Mouse (Mus musculus): ENCODE measurements around the gene Cldn13.
"Not testable (repeated sequence)": the region's sequence is repeated elsewhere in the genome, so short reads cannot be mapped to it uniquely, and the experiment has no call there.

The Cldn13 gene

DNA sequence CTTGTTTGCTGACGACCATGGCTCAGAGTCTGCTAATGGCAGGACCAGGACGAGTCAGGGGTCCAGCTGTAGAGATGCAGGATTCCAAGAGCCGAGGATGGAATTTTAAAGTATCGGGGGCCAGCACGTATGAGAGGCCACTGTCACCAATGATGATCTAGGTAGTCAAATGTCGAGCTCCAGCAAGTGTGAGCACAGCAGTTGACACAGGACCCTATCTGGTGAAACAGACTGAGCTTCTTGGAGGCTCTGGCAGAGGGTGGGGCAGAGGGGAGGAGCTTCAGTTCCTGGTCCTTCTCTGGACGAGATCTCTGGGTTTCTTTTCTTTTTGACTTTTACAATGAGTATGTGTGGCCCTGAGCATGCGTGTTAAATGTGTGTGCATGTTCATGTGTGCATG lies at the start of gene Cldn13:
TSS of gene Cldn13 (minus strand) at position 216 of the 400 bp plus-strand sequence.
- DNase-seq (ENCODE audit: low spot score) = peak; percentile 92

DNA sequence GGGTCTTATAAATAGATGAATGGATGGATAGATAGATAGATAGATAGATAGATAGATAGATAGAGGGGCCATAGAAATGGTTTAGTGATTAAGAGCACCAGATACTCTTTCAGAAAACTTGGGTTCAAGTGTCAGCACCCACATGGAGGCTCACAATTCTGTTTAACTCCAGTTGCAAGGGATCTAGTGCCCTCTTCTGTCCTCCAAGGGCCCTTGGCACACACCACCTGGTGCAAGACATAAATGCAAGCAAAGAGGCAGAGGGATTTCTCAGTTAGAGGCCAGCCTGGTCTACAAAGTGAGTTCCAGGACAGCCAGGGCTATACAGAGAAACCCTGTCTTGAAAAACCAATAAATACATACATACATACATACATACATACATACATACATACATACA lies 49.3 kb upstream of the Cldn13 start:
- DNase-seq (ENCODE audit: low spot score) = not testable (repeated sequence)

DNA sequence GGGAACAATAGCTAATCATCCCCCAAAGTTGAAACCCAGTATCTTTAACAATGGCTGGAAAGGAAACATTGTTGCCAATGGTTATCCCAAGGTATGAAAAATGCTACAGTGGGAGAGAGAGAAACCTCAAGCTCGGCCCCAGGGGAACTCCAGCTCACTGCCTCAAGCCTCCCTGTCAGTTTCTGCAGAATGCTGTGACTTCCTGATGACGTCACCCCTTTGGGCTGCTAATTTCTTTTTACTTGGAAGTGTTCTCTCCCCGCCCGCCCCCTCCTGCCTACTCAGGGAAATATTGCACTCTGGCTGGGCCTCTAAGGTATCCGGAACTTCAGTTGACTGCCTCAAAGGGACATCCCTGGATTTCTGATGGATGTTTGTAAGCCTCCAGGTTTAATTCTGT lies 48.2 kb upstream of the Cldn13 start:
- no peak for DNase-seq (ENCODE audit: low spot score)

DNA sequence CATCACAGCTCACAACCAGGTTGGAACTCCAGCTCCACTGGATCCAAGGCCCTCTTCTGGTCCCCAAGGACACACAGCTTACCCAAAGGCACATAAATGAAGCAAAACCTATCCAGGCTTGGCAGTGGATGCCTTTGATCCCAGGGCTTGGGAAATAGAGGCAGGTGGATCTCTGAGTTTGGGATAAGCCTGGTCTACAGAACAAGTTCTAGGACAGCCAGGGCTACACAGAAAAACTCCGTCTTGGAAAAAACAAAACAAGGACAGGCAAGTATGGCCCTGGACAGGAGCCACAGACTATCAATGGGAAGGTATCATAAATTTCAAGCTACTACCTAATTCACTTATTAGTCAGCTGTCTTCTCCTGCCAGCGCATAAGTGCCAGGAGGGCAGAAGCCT lies 46.2 kb upstream of the Cldn13 start:
- no peak for DNase-seq (ENCODE audit: low spot score)

DNA sequence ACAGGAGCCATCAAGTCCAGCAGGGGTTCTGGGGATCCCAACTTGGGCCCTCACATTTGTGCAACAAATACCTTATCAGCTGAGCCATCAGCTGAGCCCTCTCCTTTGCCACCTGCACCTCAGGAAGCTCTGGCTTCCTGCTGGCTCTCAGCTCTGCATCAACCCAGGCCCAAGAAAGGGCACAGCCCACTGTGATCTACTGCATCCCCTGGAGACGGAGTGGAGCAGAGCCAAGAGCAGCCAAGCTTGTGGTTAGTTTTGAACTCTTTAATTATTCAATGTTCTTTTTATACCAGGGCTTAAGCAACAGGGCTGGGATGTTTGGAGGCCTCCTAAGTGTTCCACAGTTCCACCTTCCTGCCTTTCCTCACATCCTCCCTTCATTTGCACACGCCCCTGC lies 45.1 kb upstream of the Cldn13 start:
- DNase-seq (ENCODE audit: low spot score) = no peak

DNA sequence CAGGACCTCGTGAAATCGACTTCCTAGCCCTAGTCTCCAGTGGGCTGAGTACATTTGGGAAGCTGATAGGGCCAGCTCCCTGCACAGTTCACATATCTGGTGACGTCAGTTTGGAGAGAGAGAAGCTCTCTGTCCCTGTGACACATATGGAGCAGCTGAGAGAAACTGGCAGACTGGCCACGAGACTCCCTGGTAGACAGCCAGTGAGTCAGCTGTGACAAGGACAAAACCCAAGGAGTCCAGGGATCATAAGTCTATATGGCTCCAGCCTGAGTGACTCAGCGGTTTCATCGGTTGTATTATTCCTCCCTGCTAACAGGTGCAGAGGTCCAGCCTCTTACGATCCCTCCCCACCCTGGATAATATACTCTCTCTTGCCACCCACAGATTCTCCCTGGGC lies 43.8 kb upstream of the Cldn13 start:
- DNase-seq (ENCODE audit: low spot score) = no peak

DNA sequence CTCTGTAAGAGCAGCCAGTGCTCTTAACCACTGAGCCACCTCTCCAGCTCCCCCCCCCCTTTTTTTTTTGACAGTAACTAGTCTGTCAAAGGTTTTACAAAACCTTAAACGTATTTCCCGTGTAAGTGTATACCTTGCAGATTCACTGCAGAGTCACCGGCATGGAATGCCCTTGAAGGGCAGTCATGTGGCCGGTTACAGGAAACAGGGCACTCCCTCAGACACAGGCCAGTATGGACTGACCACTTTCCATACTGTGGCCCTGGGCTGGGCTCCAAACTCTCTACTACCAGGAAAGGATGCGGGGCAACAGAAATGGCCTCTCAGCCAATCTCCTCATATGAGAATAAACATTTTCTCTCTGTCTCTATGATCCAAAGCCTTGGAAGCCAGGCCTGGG lies 40.2 kb upstream of the Cldn13 start:
- DNase-seq (ENCODE audit: low spot score) = no peak

DNA sequence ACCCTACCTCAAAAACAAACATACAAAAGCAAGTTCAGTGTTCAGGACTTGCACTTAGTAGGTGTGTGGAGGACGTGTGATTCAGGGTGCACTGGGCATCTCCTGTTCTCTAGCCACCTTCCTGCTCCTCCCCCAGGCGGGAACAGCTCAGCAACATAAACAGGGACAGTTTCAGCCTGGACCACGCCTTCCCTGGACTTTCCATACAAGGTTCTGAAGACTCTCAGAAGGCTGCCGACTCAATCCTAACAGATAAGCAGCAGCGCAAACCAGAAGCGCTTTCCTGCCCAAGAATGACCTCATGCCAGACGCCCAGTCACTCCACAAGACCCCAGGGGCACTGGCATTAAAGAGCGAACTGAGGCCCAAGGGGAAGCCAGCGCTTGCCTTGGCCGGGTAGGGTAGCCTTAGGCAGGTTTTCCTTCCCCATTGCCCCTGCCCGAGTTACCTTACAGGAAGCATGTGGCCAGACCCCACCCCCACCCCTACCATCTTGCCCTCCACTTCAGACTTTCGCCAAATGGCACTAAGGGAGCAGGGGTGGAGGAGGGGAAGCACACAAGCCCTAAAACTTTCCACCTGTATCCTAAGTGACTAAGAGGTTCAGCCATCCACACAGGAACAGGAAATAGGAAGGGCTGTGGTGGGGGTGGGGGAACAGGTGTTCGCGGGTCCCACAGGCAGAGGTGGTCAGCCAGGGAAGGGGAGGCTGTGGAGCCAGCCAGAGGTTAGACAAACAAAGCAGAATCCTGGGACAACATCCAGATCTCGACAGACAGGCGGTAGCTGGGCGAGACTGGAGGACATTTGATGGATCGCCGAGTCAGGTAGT lies 35.9 kb upstream of the Cldn13 start:
- DNase-seq (ENCODE audit: low spot score) = no peak

DNA sequence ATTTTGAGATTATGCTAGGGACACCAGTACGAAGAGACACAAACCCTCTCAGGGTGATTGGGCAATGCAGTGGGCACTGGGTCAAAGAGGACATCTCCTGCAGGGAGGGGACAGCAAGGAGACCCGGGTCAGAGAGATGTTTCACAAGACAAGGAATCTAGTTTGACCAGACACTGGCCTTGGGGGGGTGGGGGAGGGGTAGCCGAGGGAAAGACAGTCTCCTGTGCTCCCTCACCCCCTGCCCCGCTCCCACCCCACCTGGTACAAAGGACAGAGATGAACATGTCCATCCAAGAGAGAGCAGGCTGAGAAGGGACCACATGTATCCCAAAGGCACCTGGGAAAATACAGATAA lies 32.7 kb upstream of the Cldn13 start:
- DNase-seq (ENCODE audit: low spot score) = no peak

DNA sequence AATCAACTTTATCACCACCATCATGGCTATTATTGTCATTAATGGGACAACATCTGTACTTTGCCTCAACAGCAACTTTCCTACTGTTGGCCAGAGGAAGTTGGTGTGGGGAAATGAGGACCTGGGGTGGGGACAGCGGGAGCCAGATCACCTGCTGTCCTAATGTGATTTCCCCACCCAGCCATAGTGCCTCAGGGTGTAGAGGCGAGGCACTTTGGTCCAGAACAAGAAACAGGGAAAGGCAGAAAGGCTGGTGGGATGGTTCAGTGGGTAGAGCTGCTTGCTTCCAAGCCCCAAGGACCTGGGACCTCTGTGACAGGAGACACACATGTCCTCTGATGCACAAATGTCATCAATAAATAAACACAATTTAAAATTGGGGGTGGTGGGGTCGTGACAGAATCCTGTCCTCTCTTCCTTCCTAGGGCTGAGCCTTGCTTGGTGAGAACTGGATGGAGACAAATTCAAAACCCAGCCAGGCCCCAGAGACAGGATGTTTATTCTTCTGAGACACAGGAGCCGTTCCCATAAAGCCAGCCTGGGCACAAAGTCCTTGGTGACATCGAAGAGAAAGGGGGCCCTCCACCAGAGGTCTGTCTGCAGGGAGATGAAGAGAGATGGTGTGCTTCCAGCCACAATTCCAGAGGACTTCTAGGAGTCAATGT lies 32.2 kb upstream of the Cldn13 start:
- no peak for DNase-seq (ENCODE audit: low spot score)

DNA sequence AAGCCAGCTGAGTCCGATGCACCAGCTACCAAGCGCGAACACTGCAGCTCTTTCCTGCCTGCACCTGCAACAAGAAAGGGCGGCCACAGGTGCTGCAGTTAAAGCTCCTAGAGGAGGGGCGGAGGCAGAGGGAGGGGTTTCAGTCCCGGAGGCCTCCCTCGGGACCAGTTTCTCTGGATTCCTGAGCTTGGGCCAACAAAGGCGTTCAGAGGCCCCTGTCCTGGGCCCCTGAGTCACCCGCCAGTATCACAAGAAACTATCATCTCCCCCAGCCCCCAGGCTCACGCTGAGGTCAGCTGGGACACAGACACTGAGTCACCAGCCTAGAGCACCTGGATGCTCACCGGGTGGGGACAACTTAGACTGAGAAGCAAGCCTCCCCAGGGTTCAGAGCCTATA lies 31.5 kb upstream of the Cldn13 start, which contains the start of gene Cldn4:
TSS of gene Cldn4 (minus strand) at position 78 of the 399 bp plus-strand sequence.
- no peak for DNase-seq (ENCODE audit: low spot score)

DNA sequence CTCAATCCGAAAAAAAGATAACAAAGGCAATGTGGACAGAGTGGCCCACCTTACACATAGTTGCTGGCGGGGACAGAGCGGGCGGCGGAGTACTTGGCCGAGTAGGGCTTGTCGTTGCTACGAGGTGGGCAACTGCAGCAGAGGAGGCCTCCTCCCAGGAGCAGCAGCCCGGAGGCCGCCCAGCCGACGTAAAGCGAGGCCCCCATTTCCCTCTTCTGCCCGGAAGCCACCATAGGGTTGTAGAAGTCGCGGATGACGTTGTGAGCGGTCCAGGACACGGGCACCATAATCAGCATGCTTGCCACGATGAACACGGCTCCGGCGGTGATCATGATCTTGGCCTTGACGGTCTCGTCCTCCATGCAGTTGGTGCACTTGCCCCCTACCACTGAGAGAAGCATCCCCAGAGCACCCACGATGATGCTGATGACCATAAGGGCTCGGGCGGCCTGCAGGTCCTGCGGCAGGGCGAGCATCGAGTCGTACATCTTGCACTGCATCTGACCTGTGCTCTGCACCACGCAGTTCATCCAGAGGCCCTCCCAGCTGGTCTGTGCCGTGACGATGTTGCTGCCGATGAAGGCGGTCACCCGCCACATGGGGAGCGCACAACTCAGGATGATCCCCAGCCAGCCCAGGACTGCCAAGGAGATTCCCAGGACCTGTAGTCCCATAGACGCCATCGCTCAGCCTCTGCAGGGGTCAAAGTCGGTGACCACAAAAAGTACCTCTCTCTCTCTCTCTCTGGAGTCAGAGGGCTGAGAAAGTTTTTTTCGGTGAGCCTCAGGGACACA lies 30.9 kb upstream of the Cldn13 start:
- DNase-seq (ENCODE audit: low spot score) = no peak

DNA sequence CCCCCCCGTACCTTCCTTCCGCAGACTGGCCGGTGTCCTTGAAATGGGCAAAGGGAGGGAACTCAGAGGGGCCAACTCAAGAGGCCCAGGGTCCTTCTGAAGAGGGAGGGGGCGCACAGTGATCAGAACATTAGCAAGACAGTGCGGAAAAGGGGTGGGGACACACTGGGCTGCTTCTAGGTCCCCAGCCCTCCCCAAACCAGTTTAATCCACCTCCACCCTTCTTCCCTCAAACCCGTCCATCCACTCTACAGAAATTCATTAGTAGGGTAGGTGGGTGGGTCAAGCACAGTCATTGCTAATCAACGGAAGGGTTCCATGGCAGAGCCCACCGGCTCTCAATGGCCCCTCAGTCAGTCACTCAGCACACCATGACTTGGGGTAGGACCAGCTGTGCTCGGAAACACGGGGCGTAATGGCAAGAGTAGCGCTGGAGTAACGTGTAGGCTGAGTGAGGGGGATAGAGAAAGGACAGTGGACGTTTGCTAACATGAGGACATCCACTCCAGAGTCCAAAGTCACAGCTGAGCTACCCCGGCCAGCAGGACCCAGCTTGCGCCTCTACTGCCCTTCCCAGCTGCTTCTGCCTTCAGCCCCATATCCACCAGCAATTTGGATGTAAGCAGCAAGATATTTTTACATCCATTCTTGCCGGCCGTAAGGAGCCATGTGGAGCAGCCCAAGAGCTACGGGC lies 30.1 kb upstream of the Cldn13 start:
- no peak for DNase-seq (ENCODE audit: low spot score)

DNA sequence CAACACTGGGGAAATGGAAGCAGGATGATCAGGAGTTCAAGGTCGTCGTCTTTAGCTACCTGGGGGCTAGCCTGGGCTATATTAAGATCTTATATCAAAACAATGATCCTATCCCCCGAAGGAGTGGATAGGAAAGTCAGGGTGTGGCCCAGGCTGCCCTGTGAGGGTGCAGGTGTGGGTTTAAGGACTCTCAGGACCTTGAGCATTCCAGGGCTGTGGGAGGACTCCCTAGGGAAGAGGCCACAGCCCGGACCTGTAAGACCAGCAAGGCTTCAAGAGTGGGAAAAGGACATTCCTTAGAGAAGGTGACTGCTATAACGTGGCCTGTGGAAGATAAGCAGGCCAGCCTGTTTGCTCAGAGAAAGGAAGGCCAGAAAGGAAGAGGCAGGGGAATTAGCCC lies 28.9 kb upstream of the Cldn13 start:
- DNase-seq (ENCODE audit: low spot score) = no peak

DNA sequence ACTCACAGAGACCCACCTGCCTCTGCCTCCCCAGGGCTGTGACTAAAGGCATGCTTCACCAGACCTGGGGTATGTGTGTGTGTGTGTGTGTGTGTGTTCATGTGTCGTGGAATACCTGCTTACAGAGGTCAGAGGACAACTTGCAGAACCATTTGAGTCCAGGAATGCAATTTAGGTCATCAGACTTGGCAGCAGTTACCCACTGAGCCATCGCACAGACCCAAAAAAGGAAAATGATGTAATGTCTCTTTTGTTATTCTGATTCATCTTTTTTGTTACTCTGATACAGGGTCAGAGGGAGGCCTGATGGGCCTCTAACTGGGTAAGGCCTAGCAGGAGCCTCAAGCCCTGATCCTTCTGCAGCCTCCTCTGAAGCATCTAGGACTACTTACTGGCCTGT lies 27.4 kb upstream of the Cldn13 start:
- no peak for DNase-seq (ENCODE audit: low spot score)

DNA sequence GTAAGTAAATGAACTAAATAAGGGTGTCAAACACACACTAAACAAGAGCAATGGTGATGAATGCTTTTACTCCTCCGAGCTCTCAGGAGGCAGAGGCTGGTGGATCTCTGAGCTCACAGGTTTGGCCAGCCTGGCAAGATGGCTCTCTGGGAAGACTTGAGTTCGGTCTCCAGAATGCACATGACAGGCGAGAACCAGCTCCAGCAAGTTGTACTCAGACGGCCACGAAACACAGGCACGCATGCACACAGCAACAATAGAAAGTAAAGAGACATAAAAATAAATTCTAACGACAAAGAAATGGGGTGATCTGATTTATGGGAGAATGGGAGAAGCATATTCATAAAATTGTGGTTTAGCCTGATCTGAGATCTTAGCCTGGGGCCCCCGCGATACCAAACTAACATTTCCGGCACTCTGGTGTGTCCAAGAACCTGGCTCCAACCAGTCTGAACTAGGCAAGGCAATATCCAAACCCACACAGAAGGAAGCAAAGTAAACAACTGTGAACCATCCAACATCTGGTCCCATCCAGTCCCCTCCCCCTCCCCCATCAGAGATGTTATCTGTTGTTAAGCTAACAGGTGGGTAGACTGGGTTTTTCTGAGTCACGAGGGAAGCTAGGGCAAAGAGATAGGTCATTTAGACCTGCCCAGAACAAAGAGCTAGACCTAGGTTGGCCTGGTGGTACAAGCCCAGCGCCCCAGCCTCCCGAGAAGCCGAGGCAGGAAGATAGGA lies 26.3 kb upstream of the Cldn13 start:
- DNase-seq (ENCODE audit: low spot score) = no peak

DNA sequence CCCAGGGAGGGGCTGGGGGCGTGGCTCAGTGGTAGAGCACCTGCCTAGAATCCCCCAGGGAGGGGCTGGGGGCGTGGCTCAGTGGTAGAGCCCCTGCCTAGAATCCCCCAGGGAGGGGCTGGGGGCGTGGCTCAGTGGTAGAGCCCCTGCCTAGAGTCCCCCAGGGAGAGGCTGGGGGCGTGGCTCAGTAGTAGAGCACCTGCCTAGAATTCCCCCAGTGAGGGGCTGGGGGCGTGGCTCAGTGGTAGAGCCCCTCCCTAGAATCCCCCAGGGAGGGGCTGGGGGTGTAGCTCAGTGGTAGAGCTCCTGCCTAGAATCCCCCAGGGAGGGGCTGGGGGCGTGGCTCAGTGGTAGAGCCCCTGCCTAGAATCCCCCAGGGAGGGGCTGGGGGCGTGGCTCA lies 24.2 kb upstream of the Cldn13 start:
- not testable (repeated sequence) for DNase-seq (ENCODE audit: low spot score)

DNA sequence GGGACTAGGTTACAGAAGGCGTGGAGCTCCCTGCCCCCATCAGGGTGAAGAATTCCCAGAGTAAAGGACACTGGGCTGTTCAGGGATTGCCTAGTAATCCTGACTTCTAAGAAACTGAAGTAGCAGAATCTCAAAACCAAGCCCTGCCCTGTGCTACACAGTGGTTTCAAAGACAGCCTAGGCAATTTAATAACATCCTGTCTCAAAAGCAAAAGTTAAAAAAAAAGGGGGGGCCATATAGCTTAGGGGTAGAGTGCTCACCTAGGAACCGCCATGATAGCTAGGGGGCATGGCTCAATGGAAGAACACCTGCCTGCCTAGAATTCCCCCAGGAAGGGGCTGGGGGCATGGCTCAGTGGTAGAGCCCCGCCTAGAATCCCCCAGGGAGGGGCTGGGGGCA lies 23.7 kb upstream of the Cldn13 start:
- no peak for DNase-seq (ENCODE audit: low spot score)

DNA sequence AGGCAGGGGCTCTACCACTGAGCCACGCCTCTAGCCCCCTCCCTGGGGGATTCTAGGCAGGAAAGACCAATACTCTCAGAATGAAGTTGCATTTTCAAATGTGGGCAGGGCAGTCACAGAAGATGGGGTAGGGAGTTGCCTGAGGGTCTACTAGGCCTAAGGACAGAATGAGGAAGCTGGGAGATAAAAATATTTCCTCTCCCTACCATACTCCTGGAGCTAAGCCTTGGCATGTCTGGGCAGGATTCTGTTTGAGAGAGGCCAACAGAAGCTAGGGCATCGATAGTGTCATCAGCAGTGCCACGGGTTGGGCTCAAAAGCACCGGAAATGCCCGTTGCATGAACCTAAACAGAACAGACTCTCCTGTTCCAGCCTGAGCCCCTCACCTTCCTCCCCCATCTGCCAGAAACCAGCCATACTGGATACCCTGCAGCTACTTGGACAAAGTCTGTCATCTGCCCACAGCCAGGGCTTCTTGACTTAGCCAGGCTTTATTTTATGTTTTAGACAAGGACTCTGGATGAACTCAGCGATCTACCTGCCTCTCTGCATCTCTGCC lies 21.4 kb upstream of the Cldn13 start:
- DNase-seq (ENCODE audit: low spot score) = no peak

DNA sequence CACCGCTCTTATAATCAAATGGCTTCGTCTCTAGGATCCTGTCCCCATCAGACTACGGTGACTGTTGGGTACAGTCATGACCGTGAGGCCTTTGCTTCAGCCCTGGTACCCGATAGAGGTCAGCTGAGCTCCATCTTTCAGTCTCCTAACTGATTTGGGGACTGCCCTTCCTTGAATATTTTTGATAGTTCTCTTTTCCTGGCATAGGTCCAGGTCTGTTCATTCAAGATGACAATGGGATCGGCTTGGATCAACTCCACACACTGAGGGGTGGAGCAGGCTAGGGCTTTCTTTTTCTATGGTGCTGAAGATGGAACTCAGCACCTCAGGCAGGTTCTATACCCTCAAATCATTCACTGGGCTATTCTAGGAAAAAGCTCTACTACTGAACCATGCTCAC lies 20.7 kb upstream of the Cldn13 start:
- DNase-seq (ENCODE audit: low spot score) = no peak

DNA sequence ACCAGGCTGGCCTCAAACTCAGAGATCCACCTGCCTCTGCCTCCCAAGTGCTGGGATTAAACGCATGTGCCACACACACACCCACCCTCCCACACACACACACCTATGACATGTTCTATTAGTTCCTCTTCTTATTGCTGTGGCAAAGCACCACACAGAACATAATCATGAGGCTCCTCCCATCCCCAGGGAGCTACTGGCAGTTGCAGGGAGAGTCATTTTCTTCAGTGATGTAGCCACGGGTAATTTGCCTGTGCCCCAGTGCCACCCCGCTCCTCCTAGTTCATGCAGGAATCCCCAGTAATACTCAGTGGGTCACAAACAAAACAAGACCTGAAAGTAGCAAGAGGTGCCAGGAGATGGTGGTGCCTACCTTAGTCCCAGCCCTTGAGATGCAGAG lies 19.3 kb upstream of the Cldn13 start:
- DNase-seq (ENCODE audit: low spot score) = no peak

All from c-Kit-positive CD71-positive TER-119-positive erythroid progenitor cells, embryonic 14.5 days (primary cell).